Mouse (Mus musculus): ENCODE measurements around the gene Nvl. TPM values are rescaled to one million over a fixed set of nuclear protein-coding genes. Genes with fewer than 3 reads are reported as not detected.
A peak's percentile ranks its signal among the peaks of the same experiment; 100 is the strongest.

The Nvl gene
- polyA plus RNA-seq, 1 experiment from 2014 or later: 19.6 TPM

GRCm38 (mm10) chr1:181064648-181065047 lies 79.4 kb downstream of the Nvl start:
- no peak overlapping the region for H3K9ac ChIP-seq
- no peak overlapping the region for H3K4me2 ChIP-seq
- no peak for ATAC-seq
- WGBS (ENCODE audit: insufficient replicate concordance): 65% methylated on average over 6 of the region's 6 CpGs
- no peaks in the 10 kb centered on the region; the same call in 1 of the 2 replicates for H3K27me3 ChIP-seq (replicated peaks)
- H3K36me3 ChIP-seq: no peaks in the 10 kb centered on the region
- no peak overlapping the region for H3K27ac ChIP-seq
- no peaks in the 10 kb centered on the region for H3K9me3 ChIP-seq (replicated peaks)
- H3K4me3 ChIP-seq: no peak overlapping the region
- H3K4me1 ChIP-seq: peaks cover 9% of the 10 kb centered on the region; the same call in 1 of the 2 replicates

- Histone ChIP-seq H3K4me3 (no peak overlapping the region), H3K36me3 (no peaks in the 10 kb centered on the region), H3K4me2 (no peak overlapping the region), H3K9me3 (replicated peaks) (no peaks in the 10 kb centered on the region), H3K4me1 (peaks cover 9% of the 10 kb centered on the region; the same call in 1 of the 2 replicates), H3K9ac (no peak overlapping the region), H3K27me3 (replicated peaks) (no peaks in the 10 kb centered on the region), H3K27ac (no peak overlapping the region)
- no peak for ATAC-seq
- WGBS (ENCODE audit: insufficient replicate concordance): 57% methylated on average over 2 of the region's 2 CpGs
These were observed 80.0 kb downstream of the Nvl start for GRCm38 (mm10) chr1:181063991-181064390.

DNA sequence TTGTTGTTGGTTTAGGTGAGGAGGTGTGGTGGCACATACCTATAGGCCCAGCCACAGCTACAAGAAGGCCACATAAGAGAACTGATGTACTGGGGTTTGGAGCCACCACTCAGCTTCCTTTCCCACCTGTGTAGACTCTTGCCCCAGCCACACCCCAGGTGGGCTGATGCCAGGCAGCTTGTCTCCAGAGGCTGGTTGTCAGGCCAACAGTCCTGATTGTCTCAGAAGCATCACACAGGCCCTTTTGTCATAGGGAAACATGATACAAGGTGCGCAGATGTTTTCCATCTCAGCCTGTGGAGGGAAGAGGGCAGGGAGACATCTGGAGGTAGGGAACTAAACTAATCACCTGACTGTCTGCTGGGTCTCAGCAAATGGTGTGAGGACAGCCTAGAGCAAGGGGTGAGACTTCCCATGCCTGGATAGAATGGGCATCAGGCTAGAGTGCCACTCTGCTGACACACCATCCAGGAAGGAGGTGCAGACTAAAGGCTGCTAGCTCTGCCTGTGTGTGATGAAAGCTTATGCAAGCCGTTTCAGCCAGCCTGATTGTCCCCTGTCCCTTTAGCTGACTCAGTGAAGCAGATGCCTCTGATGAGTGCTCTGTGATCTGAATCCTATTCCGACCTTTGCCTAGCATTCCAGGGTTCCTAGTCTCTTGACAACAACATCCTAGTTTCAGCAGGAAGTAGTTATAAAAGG lies 82.1 kb downstream of the Nvl start:
- H3K27me3 ChIP-seq (replicated peaks): no peaks in the 10 kb centered on the region
- H3K36me3 ChIP-seq: no peaks in the 10 kb centered on the region
- no peaks in the 10 kb centered on the region for H3K9me3 ChIP-seq (replicated peaks)
- no peak for ATAC-seq
- no peaks in the 10 kb centered on the region for H3K4me1 ChIP-seq
- H3K27ac ChIP-seq: no peak overlapping the region
- 56% methylated on average over 3 of the region's 3 CpGs for whole genome bisulfite sequencing (ENCODE audit: insufficient replicate concordance)
- no peak overlapping the region for H3K9ac ChIP-seq
- H3K4me2 ChIP-seq: no peak overlapping the region
- no peak overlapping the region for H3K4me3 ChIP-seq

- Histone ChIP-seq H3K27ac (no peak overlapping the region), H3K27me3 (replicated peaks) (no peaks in the 10 kb centered on the region; the same call in 1 of the 2 replicates), H3K4me3 (no peak overlapping the region), H3K9ac (no peak overlapping the region), H3K36me3 (no peaks in the 10 kb centered on the region), H3K9me3 (replicated peaks) (no peaks in the 10 kb centered on the region), H3K4me2 (no peak overlapping the region), H3K4me1 (no peaks in the 10 kb centered on the region)
- no peak for ATAC-seq
- 49% methylated on average over 4 of the region's 4 CpGs for WGBS (ENCODE audit: insufficient replicate concordance)
These were observed 91.1 kb downstream of the Nvl start for GRCm38 (mm10) chr1:181052898-181053297.

DNA sequence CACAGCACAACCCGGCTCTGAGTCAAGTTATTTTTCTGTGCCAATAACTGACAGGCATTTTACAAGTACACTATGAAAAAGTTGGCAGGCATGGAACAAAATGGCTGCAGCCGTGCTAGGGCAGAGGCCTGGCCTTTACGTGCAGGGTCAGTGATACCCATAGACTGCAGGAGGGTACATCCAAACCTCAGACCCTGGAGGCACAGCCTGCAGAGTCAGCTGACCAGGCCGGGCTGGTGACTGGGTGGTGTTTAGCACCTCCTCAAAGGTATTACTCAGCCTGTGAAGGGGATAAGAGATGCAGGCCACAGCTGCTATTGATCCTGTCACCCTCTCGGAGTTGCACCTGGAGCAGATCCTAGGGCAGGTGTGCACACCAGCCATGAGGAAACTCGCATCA lies 93.1 kb downstream of the Nvl start, which contains the start of gene 9130409I23Rik:
Gene 9130409I23Rik (plus strand): TSS at position 301 of the 400 bp plus-strand sequence.
- no peaks in the 10 kb centered on the region for H3K36me3 ChIP-seq
- 67% methylated on average over 6 of the region's 6 CpGs for WGBS (ENCODE audit: insufficient replicate concordance)
- peaks cover 15% of the 10 kb centered on the region; the same call in 1 of the 2 replicates for H3K27me3 ChIP-seq (replicated peaks)
- no peaks in the 10 kb centered on the region for H3K9me3 ChIP-seq (replicated peaks)
- no peaks in the 10 kb centered on the region for H3K4me1 ChIP-seq
- no peak within 1 kb of the TSS for H3K4me2 ChIP-seq
- no peak within 1 kb of the TSS for H3K27ac ChIP-seq
- ATAC-seq: no peak
- H3K4me3 ChIP-seq: no peak within 1 kb of the TSS
- no peak within 1 kb of the TSS for H3K9ac ChIP-seq

DNA sequence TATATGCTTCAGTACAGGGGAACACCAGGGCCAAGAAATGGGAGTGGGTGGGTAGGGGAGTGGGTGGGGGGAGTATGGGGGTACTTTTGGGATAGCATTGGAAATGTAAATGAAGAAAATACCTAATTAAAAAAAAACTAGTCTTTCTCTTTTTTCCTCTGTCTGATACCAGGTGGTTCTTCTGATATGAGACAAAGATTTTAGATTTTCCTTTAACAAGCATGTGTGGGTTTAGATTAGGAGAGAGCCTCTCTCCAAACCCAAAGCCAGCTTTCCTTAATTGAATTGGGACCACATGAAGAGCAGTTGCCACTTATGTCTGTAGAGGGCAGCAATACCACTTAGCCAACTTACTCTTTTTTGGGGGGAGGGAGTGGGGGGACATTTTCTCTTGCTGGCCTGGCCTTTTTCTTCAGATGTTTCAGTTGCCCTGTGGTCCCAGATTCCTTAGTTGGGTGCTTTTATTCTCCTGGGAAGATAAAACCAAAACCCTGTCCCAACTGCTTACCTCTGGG lies 94.6 kb downstream of the Nvl start:
- Histone ChIP-seq H3K27ac (no peak overlapping the region), H3K9me3 (replicated peaks) (no peaks in the 10 kb centered on the region), H3K4me1 (no peaks in the 10 kb centered on the region), H3K4me3 (no peak overlapping the region), H3K27me3 (replicated peaks) (peaks cover 19% of the 10 kb centered on the region; the same call in 1 of the 2 replicates), H3K4me2 (no peak overlapping the region), H3K36me3 (no peaks in the 10 kb centered on the region), H3K9ac (no peak overlapping the region)
- ATAC-seq: no peak

DNA sequence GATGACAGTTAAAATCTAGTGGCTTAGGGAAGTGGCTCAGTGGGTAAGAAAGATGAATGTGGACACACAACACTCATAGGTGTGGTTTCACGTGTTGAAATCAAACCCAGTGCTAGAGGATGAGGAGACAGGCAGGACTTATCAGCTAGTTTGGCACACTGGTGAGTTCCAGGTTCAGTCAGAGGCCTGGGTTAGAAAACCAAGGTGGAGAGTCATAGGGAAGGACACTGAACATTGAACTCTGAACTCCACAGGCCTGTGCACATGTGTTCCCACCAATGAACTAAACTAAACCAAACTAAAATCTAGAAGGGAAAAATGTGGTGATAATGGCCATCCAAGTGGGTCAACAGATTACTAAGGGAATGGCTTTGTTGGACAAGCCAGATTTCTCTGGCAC lies 96.5 kb downstream of the Nvl start:
- no peak for ATAC-seq
- no peak overlapping the region for H3K27ac ChIP-seq
- H3K4me3 ChIP-seq: no peak overlapping the region
- 30% methylated on average over 1 of the region's 1 CpGs for WGBS (ENCODE audit: insufficient replicate concordance)
- no peaks in the 10 kb centered on the region for H3K36me3 ChIP-seq
- no peak overlapping the region for H3K4me2 ChIP-seq
- no peak overlapping the region for H3K9ac ChIP-seq
- no peaks in the 10 kb centered on the region for H3K4me1 ChIP-seq
- H3K9me3 ChIP-seq (replicated peaks): no peaks in the 10 kb centered on the region
- peaks cover 20% of the 10 kb centered on the region; the same call in 1 of the 2 replicates for H3K27me3 ChIP-seq (replicated peaks)

DNA sequence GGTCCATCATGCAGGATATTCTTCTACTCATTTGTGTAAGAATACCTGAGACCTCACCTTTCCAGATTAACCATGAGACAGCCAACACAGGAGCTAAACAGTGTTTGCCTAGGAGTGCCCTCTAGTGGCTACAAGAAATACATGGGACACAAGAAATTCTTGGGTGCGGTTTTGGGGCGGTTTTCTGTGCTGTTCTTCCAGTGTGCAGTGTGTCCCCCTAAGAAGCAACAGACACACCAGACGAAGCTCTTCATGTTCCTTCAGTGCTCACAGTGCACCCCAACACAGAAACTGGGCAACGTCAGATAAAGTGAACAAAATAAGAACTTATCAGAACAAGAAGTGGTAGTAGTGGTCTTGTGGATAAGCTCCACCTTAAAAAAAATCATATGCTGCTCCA lies 104.4 kb downstream of the Nvl start:
- ATAC-seq: no peak
- no peak overlapping the region for H3K4me3 ChIP-seq
- no peaks in the 10 kb centered on the region for H3K9me3 ChIP-seq (replicated peaks)
- WGBS (ENCODE audit: insufficient replicate concordance): under 1% methylated on average over 4 of the region's 4 CpGs
- no peak overlapping the region for H3K27ac ChIP-seq
- H3K27me3 ChIP-seq (replicated peaks): peaks cover 23% of the 10 kb centered on the region
- no peaks in the 10 kb centered on the region for H3K36me3 ChIP-seq
- peaks cover 8% of the 10 kb centered on the region for H3K4me1 ChIP-seq
- H3K9ac ChIP-seq: no peak overlapping the region
- no peak overlapping the region for H3K4me2 ChIP-seq

DNA sequence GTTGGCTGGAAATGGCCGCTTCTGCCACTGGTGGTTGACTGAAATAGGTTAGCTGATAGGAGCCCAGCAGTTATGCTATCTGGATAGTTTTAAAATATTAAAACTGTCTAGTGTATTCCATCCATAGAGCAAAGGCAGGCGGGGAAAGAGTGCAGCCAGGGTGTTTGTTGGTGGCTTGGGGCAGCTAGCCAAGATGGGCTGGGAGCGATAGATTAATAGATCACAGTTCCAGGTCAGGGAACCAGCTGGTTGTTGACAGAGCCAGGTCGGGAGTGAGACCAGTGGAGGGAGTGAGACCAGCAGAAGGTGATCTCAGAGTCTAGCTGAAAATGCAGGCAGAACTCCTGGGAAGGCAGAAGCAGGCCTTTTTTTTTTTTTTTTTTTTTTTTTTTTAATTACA lies 106.4 kb downstream of the Nvl start:
- Histone ChIP-seq H3K27ac (no peak overlapping the region), H3K4me2 (no peak overlapping the region), H3K4me1 (peaks cover 8% of the 10 kb centered on the region), H3K4me3 (no peak overlapping the region), H3K27me3 (replicated peaks) (peaks cover 19% of the 10 kb centered on the region), H3K36me3 (no peaks in the 10 kb centered on the region), H3K9ac (no peak overlapping the region), H3K9me3 (replicated peaks) (no peaks in the 10 kb centered on the region)
- peak; percentile 40; the same call in 1 of the 2 replicates for ATAC-seq
- 65% methylated on average over 4 of the region's 4 CpGs for WGBS (ENCODE audit: insufficient replicate concordance)

Other genes with a start within 250 kb of the Nvl start
- 146 and 150 TPM in 2 replicates for gene Pycr2, start 239.9 kb downstream of the Nvl start, polyA plus RNA-seq (2016; fragmentation: Nextera tagmentation; extraction: Ambion mirVana)
- 4.7 and 7.1 TPM in 2 replicates for gene Lefty1, start 209.2 kb downstream of the Nvl start, polyA plus RNA-seq (2016; fragmentation: Nextera tagmentation; extraction: Ambion mirVana)
- gene Tmem63a, start 201.9 kb downstream of the Nvl start, polyA plus RNA-seq (2016; fragmentation: Nextera tagmentation; extraction: Ambion mirVana): 6.5 and 6.6 TPM in 2 replicates
- gene Ephx1, start 123.3 kb downstream of the Nvl start, polyA plus RNA-seq (2016; fragmentation: Nextera tagmentation; extraction: Ambion mirVana): 2.1 and 2.2 TPM in 2 replicates
- 0.08 TPM in 1 of 2 replicates, not detected in the other for gene 9130409I23Rik, start 93.0 kb downstream of the Nvl start, polyA plus RNA-seq (2016; fragmentation: Nextera tagmentation; extraction: Ambion mirVana)
- gene Cnih4, start 489 bp upstream of the Nvl start, polyA plus RNA-seq (2016; fragmentation: Nextera tagmentation; extraction: Ambion mirVana): 56.4 and 62.1 TPM in 2 replicates
- 52.5 and 56.7 TPM in 2 replicates for gene Wdr26, start 67.8 kb upstream of the Nvl start, polyA plus RNA-seq (2016; fragmentation: Nextera tagmentation; extraction: Ambion mirVana)
- 0.05 TPM in 2 replicates for gene Cnih3, start 208.4 kb upstream of the Nvl start, polyA plus RNA-seq (2016; fragmentation: Nextera tagmentation; extraction: Ambion mirVana)